Mouse (Mus musculus) forebrain, embryonic 12.5 days (tissue): Measurements from ENCODE around the gene Fam155a. TPM values are rescaled to one million over a fixed set of nuclear protein-coding genes. Genes with fewer than 3 reads are reported as not detected.

Experiments used
- ATAC-seq: fragments of 200-750 bp; cut with Nextera tagmentation; 2 replicates; pipeline ENCODE4 v1.8.0; 2017; ENCODE audit warnings: moderate TSS enrichment; ENCODE audit not compliant: low FRiP score
- H3K27ac ChIP-seq: fragments of 300-500 bp; sonication (generic); 2 replicates; pipeline ENCODE4 v1.5.1; 2016; ENCODE audit warnings: mild to moderate bottlenecking
- H3K27me3 ChIP-seq: fragments of 300-500 bp; sonication (generic); 2 replicates; pipeline ENCODE4 v1.6.1; 2016; ENCODE audit warnings: mild to moderate bottlenecking
- H3K36me3 ChIP-seq: fragments of 300-500 bp; sonication (generic); replicated peaks from 2 replicates; pipeline ENCODE4 v1.6.1; 2016; ENCODE audit warnings: mild to moderate bottlenecking
- H3K4me1 ChIP-seq: fragments of 300-500 bp; sonication (generic); 2 replicates; pipeline ENCODE4 v1.6.1; 2016
- H3K4me2 ChIP-seq: fragments of 300-500 bp; sonication (generic); 2 replicates; pipeline ENCODE4 v1.6.1; 2016; ENCODE audit warnings: mild to moderate bottlenecking, moderate library complexity
- H3K4me3 ChIP-seq: fragments of 300-500 bp; sonication (generic); replicated peaks from 2 replicates; pipeline ENCODE4 v1.5.1; 2016; ENCODE audit warnings: mild to moderate bottlenecking
- H3K9ac ChIP-seq: fragments of 300-500 bp; sonication (generic); 2 replicates; pipeline ENCODE4 v1.6.1; 2016; ENCODE audit warnings: mild to moderate bottlenecking
- H3K9me3 ChIP-seq: fragments of 300-500 bp; sonication (generic); 2 replicates; pipeline ENCODE4 v1.6.1; 2016
- WGBS: fragments of 180-500 bp; shearing (Covaris S2); methylation state at CpG from one replicate; pipeline ENCODE4 v1.1.7; 2016; 5-methylcytosine and 5-hydroxymethylcytosine counted together
- polyA plus RNA-seq: library from polyadenylated mRNA; unstranded; fragments of >200 nt; fragmentation: Nextera tagmentation; extraction: Ambion mirVana; gene quantifications from 2 replicates; pipeline ENCODE4 v1.2.1, GENCODE M21; 2016

The Fam155a gene
- polyA plus RNA-seq, 1 experiment from 2014 or later, result 5.2 TPM

DNA sequence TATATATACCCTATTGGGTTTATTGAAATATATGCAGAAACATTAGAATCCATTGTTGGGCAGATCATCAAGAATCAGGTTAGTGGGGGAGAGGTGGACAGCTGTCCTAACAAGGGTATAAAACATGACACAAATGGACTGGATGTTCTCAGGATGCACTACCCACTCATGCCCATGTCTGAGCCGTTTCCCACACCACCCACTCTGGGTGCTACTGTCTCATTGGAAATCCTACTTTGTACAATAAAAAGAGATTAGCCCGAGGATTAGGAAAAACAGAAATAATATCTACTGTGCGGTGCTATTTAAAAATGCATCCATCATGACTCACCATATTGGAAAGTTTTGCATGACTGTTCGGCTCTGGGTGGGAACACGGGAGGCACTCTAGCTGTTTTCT lies 317.2 kb downstream of the Fam155a start:
- no peaks in the 10 kb centered on the region for H3K36me3 ChIP-seq
- 90% methylated on average over 5 of the region's 5 CpGs for WGBS
- H3K9me3 ChIP-seq, result no peaks in the 10 kb centered on the region
- H3K9ac ChIP-seq, result no peak overlapping the region
- no peaks in the 10 kb centered on the region for H3K4me1 ChIP-seq
- no peaks in the 10 kb centered on the region for H3K27me3 ChIP-seq
- H3K4me3 ChIP-seq, result no peak overlapping the region
- H3K4me2 ChIP-seq, result no peak overlapping the region
- no peak for ATAC-seq
- no peak overlapping the region for H3K27ac ChIP-seq

DNA sequence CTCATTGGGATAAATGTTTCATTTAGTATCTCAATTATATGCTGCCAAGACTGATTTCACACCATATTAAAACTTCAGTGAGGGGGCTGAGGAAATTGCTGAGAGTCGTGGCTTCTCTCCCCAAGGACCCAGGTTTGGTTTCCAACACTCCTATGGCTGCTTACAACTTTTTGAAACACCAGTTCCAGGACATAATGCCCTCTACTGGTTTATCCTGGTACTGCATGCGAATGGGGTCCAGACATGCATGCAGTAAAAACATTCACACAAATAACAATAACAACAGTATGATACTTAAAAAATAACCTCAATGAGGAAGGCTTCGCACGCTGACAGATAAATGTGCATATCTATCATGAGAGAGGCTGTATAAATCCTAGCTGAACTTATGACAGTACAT lies 319.4 kb downstream of the Fam155a start:
- Histone ChIP-seq H3K9ac (no peak overlapping the region), H3K4me3 (no peak overlapping the region), H3K4me1 (0 out of 2 replicates have a peak, but pooled peaks cover 4% of the 10 kb centered on the region), H3K27ac (no peak overlapping the region), H3K27me3 (no peaks in the 10 kb centered on the region), H3K9me3 (no peaks in the 10 kb centered on the region), H3K4me2 (no peak overlapping the region), H3K36me3 (no peaks in the 10 kb centered on the region)
- ATAC-seq, result no peak
- 64% methylated on average over 4 of the region's 4 CpGs for WGBS

DNA sequence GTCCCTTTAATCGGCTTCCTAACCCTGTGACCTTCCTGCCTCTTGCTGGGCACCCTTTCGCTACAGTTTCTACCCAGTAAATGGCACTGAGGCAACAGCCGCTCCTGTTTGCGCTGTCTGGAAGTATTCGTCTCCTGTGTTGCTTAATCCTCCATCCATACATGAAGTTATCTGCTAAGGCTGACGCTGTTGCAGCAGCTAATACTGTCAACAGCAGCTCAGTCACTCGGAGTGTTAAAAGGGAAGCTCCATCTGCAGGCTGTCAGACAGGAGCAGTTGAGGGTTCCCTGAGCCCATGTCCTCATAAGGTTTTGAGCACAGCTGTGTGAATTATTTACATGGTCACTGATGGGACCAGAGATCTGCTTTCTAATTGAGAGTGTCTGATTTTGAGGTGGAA lies 322.3 kb downstream of the Fam155a start:
- Histone ChIP-seq H3K9me3 (no peaks in the 10 kb centered on the region), H3K4me1 (0 out of 2 replicates have a peak, but pooled peaks cover 4% of the 10 kb centered on the region), H3K9ac (no peak overlapping the region), H3K4me3 (no peak overlapping the region), H3K4me2 (no peak overlapping the region), H3K27ac (no peak overlapping the region), H3K27me3 (no peaks in the 10 kb centered on the region), H3K36me3 (no peaks in the 10 kb centered on the region)
- 66% methylated on average over 7 of the region's 7 CpGs for WGBS
- ATAC-seq, result no peak

DNA sequence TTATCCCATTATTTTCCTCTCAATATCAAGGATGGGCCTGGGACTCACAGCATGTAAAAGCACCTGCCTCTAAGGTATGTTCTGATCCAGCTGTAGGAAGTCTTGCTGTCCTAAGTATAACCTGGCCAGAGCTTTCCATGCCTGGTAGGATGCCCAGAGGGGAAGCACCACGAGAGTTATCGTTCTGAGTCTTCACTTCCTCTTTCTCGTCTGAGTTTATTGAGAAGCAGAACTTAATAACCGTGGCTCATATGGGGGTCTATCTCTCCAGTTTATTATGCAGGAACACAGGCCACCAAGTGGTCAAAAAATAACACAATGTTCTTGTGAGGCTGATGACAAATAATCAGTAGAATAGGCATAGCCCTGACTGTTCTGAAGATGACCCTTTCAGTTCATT lies 333.1 kb downstream of the Fam155a start:
- H3K9me3 ChIP-seq, result no peaks in the 10 kb centered on the region
- no peaks in the 10 kb centered on the region for H3K36me3 ChIP-seq
- no peaks in the 10 kb centered on the region for H3K27me3 ChIP-seq
- no peak overlapping the region for H3K27ac ChIP-seq
- H3K9ac ChIP-seq, result no peak overlapping the region
- 91% methylated on average over 4 of the region's 4 CpGs for WGBS
- no peak for ATAC-seq
- no peaks in the 10 kb centered on the region for H3K4me1 ChIP-seq
- H3K4me2 ChIP-seq, result no peak overlapping the region
- H3K4me3 ChIP-seq, result no peak overlapping the region

DNA sequence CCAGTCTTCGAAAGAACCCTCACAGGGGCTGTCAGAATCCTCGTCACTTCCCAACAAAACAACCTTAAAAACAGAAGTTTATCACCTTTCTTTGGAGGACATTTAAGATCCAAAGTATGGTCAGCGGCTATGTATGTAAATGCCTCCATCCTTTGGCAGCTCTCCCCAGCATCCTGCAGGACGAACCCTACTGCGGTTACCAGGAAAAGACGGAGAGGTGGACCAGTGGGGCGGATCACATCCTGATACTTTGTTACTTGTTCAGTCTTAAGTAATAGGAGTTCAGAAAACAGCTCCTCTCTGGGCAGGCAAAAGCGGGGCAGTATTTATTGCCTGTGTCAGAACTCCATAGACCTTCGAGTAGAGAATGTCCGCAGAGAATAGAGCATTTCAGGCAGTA lies 335.5 kb downstream of the Fam155a start:
- no peak for ATAC-seq
- H3K4me1 ChIP-seq, result no peaks in the 10 kb centered on the region
- no peak overlapping the region for H3K9ac ChIP-seq
- no peak overlapping the region for H3K4me2 ChIP-seq
- no peaks in the 10 kb centered on the region for H3K9me3 ChIP-seq
- H3K4me3 ChIP-seq, result no peak overlapping the region
- 49% methylated on average over 10 of the region's 10 CpGs for WGBS
- no peaks in the 10 kb centered on the region for H3K27me3 ChIP-seq
- H3K27ac ChIP-seq, result no peak overlapping the region
- no peaks in the 10 kb centered on the region for H3K36me3 ChIP-seq

DNA sequence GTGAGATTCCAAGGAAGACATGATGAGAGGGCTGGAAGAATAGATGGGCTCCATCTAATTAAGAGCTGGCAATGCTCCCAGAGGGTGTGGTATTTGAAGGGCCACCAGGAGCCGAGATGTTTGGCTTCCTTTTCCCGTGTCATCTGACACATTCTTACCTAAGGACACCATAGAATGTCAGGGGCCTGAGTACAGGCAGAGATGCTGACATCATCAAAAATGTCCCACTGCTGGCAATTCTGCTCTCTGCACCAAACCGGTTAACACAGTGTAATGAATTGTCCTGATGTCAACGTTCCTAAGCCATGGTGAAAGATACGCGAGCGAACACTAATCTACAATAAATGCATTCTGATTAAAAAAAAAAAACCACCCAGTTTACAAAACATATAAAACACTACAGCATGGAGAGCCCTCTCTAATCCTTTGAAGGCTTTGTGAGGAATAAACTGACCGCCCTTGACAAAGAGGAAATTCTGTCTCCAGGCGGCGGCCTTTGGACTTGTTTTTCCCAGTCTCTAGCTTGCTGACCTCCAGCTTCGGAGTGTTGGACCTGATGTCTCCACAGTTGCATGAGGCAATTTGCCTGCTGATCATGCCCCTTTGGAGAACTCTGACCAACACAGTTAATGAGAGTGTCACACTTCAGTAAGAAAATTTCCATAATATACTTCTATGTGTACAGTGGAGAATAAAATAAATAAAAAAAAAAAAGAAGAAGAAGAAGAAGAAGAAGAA lies 338.2 kb downstream of the Fam155a start:
- H3K4me3 ChIP-seq, result no peak overlapping the region
- no peaks in the 10 kb centered on the region for H3K27me3 ChIP-seq
- no peak overlapping the region for H3K4me2 ChIP-seq
- no peak overlapping the region for H3K9ac ChIP-seq
- H3K9me3 ChIP-seq, result no peaks in the 10 kb centered on the region
- no peak for ATAC-seq
- WGBS, result 78% methylated on average over 11 of the region's 11 CpGs
- H3K27ac ChIP-seq, result no peak overlapping the region
- no peaks in the 10 kb centered on the region for H3K4me1 ChIP-seq
- no peaks in the 10 kb centered on the region for H3K36me3 ChIP-seq

DNA sequence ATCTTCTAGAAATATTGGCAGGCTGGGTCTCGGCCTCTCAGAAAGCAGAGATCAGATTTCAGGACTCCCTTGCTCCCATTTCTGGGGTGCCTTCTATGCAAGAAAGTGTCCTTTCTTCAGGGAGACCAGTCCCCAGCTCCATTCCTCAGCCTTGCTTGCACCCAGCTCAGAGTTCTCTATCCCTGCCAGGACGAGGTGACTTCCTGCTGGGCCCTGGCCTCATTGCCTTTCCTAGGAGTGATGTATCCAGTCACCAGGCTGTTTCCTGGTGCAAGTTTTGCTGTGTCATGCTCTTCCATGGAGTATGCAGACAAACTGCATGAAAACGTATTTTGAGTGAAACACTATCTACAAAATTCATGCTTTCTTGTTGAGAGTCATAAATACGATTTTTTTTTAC lies 342.1 kb downstream of the Fam155a start:
- Histone ChIP-seq H3K9ac (no peak overlapping the region), H3K27me3 (no peaks in the 10 kb centered on the region), H3K9me3 (no peaks in the 10 kb centered on the region), H3K4me1 (no peaks in the 10 kb centered on the region), H3K27ac (no peak overlapping the region), H3K4me3 (no peak overlapping the region), H3K36me3 (no peaks in the 10 kb centered on the region), H3K4me2 (no peak overlapping the region)
- no peak for ATAC-seq
- 80% methylated on average over 4 of the region's 4 CpGs for WGBS

DNA sequence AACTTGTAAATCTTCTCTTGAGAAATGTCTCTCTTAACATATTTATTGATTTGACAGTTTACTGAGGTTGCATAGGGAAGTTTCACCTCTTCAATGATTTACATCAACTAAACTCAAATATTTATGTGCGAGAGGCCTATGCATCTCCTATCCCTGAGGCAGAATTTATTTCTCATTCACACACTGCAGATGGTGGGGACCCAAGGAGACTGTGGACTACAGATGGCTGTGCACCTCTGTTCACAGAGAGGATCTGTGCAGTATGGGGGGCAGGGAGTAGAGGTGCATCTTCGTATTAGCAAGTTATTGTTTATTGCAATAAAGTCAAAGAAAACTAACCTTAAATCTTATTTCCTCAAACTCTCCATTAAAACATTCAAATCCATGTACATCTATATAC lies 346.9 kb downstream of the Fam155a start:
- 78% methylated on average over 2 of the region's 2 CpGs for WGBS
- Histone ChIP-seq H3K9ac (no peak overlapping the region), H3K4me1 (no peaks in the 10 kb centered on the region), H3K4me3 (no peak overlapping the region), H3K27me3 (no peaks in the 10 kb centered on the region), H3K27ac (no peak overlapping the region), H3K9me3 (no peaks in the 10 kb centered on the region), H3K36me3 (no peaks in the 10 kb centered on the region), H3K4me2 (no peak overlapping the region)
- ATAC-seq, result no peak

DNA sequence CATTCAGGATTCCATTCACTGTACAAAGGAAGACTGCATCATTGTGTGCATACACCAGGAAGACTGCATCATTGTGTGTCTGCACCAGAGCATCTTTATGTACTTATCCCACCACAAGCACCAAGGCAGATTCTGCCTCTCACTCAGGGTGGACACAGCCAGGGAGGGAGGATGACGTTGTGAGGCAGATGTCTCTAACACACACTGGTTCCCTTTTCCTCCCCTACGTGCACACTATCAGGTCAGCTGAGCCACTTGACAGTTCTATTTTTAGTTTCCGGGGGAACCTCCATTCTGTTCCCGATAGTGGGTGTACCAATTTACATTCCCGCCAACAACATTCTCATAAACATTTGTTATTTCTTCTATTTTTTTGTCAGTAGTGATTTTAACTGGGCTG lies 347.4 kb downstream of the Fam155a start:
- Histone ChIP-seq H3K9me3 (no peaks in the 10 kb centered on the region), H3K4me3 (no peak overlapping the region), H3K27ac (no peak overlapping the region), H3K27me3 (no peaks in the 10 kb centered on the region), H3K4me2 (no peak overlapping the region), H3K9ac (no peak overlapping the region), H3K36me3 (no peaks in the 10 kb centered on the region), H3K4me1 (no peaks in the 10 kb centered on the region)
- no peak for ATAC-seq
- 74% methylated on average over 5 of the region's 5 CpGs for WGBS

DNA sequence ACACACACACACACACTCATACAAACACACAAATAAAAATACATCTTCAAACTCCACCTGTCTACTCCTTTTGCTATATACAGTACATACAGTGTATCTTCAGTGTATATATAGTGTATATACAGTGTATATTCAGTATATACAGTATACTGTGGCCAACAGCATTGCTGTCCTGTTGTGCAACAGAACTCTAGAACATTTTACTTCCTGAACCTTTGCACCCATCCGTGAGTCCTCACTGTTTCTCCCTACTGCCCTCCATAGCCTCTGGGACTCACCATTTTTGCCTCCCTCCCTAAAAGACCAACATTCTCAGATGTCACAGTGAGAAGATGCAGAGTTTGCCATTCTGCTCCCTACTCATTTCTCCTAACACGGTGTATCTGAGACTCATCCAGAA lies 347.8 kb downstream of the Fam155a start:
- no peaks in the 10 kb centered on the region for H3K9me3 ChIP-seq
- no peaks in the 10 kb centered on the region for H3K36me3 ChIP-seq
- WGBS, result 81% methylated on average over 2 of the region's 2 CpGs
- H3K27ac ChIP-seq, result no peak overlapping the region
- no peak overlapping the region for H3K4me3 ChIP-seq
- H3K4me1 ChIP-seq, result no peaks in the 10 kb centered on the region
- no peak overlapping the region for H3K9ac ChIP-seq
- no peak overlapping the region for H3K4me2 ChIP-seq
- H3K27me3 ChIP-seq, result no peaks in the 10 kb centered on the region
- ATAC-seq, result no peak

DNA sequence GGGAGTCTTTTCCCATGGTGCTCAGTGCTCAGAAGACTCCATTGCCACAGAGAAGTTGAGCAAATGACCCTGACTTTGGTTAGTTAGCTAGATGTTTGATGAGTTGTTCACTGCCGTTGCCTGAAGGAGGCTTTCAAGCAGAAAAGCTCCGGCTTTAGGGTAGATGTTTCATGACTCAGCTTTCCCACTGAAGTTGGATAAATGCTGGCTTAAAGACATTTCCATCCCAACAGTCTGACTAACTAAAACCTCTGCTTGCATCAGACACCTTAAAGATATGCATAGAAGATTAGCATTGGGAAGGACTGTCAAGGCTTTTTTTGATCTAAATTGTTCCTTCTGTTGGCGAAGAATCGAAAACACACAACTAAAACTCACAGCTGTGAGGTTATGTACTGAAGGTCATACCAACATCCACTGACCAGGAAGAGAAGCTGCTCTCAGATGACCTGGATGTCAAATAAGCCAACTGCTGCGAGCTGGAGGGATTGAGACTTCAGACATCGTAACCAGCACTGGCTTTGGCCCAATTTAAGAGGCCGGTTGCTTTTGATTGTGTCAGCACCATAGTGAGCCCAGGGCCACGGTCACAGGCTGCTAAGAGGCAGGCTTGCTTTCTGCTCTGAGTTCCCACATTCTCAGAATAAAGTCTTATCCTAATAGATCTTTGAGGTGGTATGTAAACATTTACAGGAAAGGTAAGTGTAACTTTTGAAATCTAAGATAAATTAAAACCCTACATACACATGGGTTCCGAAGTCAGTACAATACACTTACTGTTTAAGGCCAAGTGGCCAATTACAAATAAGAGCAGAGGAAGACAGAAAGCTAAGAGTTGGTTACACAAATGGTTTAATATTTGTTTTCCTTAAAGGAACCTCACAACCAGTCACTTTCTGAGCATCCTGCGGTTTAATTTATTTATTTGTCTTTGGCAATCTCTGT lies 351.8 kb downstream of the Fam155a start:
- 85% methylated on average over 10 of the region's 10 CpGs for WGBS

DNA sequence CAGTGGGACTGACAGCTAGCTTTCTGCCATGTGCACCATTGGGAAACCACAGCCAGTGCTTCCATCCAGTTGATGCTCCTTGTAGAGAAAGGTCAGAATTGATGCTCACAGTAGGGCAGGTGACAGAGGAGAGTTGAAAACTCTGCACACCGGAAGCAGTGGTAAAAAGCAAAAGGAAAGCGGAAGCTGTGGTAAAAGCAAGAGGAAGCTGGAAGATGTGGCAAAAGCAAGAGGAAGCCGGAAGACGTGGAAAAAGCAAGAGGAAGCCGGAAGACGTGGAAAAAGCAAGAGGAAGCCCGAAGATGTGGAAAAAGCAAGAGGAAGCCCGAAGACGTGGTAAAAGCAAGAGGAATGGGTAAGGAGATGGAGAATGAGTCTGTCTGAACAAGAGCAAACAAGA lies 354.8 kb downstream of the Fam155a start:
- H3K9ac ChIP-seq, result no peak overlapping the region
- H3K9me3 ChIP-seq, result no peaks in the 10 kb centered on the region
- WGBS, result 88% methylated on average over 9 of the region's 9 CpGs
- no peak overlapping the region for H3K4me2 ChIP-seq
- ATAC-seq, result no peak
- H3K4me3 ChIP-seq, result no peak overlapping the region
- no peaks in the 10 kb centered on the region for H3K36me3 ChIP-seq
- no peaks in the 10 kb centered on the region for H3K27me3 ChIP-seq
- no peaks in the 10 kb centered on the region for H3K4me1 ChIP-seq
- no peak overlapping the region for H3K27ac ChIP-seq

More for the DNA sequence above, 351.8 kb downstream of the Fam155a start:
- Histone ChIP-seq H3K4me1 (no peaks in the 10 kb centered on the region), H3K27me3 (no peaks in the 10 kb centered on the region), H3K9me3 (no peaks in the 10 kb centered on the region), H3K36me3 (no peaks in the 10 kb centered on the region), H3K4me3 (no peak overlapping the region), H3K4me2 (no peak overlapping the region), H3K9ac (no peak overlapping the region), H3K27ac (no peak overlapping the region)
- ATAC-seq, result no peak
